Comparison of ENCODE assay signal across 7 mouse cellular contexts in genomic region chr2:181522811-181523210, GRCm38 (mm10). TPM values are rescaled to one million over a fixed set of nuclear protein-coding genes. Genes with fewer than 3 reads are reported as not detected.
A peak's percentile ranks its signal among the peaks of the same experiment; 100 is the strongest.
DNase-seq lines count a peak whose midpoint lies in the region; ATAC-seq and TF ChIP-seq lines count a peak whose summit lies in the region.

No protein-coding gene starts in this region.

- no peak for TF ChIP-seq POLR2A in CH12.LX (IDR thresholded peaks at IDR 0.05; ENCODE audit: low read depth, low read length)

- no peak overlapping the region for H3K27ac ChIP-seq in hindbrain, embryonic 14.5 days
- no peak overlapping the region for H3K27ac ChIP-seq in hindbrain, embryonic 13.5 days
- H3K27ac ChIP-seq in CH12.LX (ENCODE audit: insufficient read depth, low read depth) = no peak overlapping the region

- TF ChIP-seq EP300 in CH12.LX (IDR thresholded peaks at IDR 0.05; ENCODE audit: low read length) = no peak

- POLR2A ChIA-PET in Patski (lab: Charles Lee) = interaction anchor here (0.7 to 1.5 kb wide), 6 partner anchors 20 to 238 kb away, joined by 3 to 4 read pairs (median 4); no protein-coding TSS in a partner anchor

- H3K4me1 ChIP-seq in hindbrain, embryonic 14.5 days (replicated peaks; ENCODE audit: control insufficient read depth, insufficient read depth, low read length) = peaks cover 30% of the 10 kb centered on the region
- peaks cover 41% of the 10 kb centered on the region for H3K4me1 ChIP-seq in hindbrain, embryonic 13.5 days (replicated peaks)
- peaks cover 7 to 41% of the 10 kb centered on the region in 2 experiments; a peak in 3 of 4 replicates for H3K4me1 ChIP-seq in CH12.LX (ENCODE audit: control insufficient read depth in 1 of 2, insufficient read depth in 2 of 2)

- no peak for DNase-seq in hindbrain, embryonic 14.5 days (ENCODE audit: low spot score)
- peak; percentile 62 for DNase-seq in CH12.LX (ENCODE audit: extremely low read depth)
- DNase-seq in Patski (ENCODE audit: low read depth, low spot score) = no peak
- peak; percentile 36 for DNase-seq in heart, postnatal 4 days
- DNase-seq in frontal cortex, postnatal 10 days (ENCODE audit: low spot score in 2 of 2) = no peak

- H3K9me3 ChIP-seq in hindbrain, embryonic 14.5 days (ENCODE audit: control insufficient read depth, low read length) = no peaks in the 10 kb centered on the region
- no peaks in the 10 kb centered on the region for H3K9me3 ChIP-seq in hindbrain, embryonic 13.5 days
- H3K9me3 ChIP-seq in CH12.LX (replicated peaks; ENCODE audit: low read length) = no peaks in the 10 kb centered on the region

- in situ Hi-C loops in CH12.LX (cut with MboI; ENCODE audit: low pct_ligation_motif_present, low pct_unique_long_range_greater_than_20kb, low sequenced_read_pairs) (no loop called here), Patski (cut with MboI; ENCODE audit: low pct_unique_long_range_greater_than_20kb) (no loop called here)

- WGBS in hindbrain, embryonic 14.5 days = 72% methylated on average over 5 of the region's 5 CpGs
- WGBS in hindbrain, embryonic 13.5 days = 80% methylated on average over 5 of the region's 5 CpGs

- no peak overlapping the region for H3K9ac ChIP-seq in hindbrain, embryonic 14.5 days
- no peak overlapping the region for H3K9ac ChIP-seq in hindbrain, embryonic 13.5 days
- H3K9ac ChIP-seq in CH12.LX (ENCODE audit: insufficient read depth, low read depth) = no peak overlapping the region

- H3K36me3 ChIP-seq in hindbrain, embryonic 14.5 days (replicated peaks; ENCODE audit: control insufficient read depth, insufficient read depth) = peaks cover 6% of the 10 kb centered on the region
- peaks cover 3% of the 10 kb centered on the region; the same call in 1 of the 2 replicates for H3K36me3 ChIP-seq in hindbrain, embryonic 13.5 days
- H3K36me3 ChIP-seq in CH12.LX (replicated peaks in 1 of 2; ENCODE audit: control insufficient read depth in 1 of 2, insufficient read depth in 1 of 2, low read length in 1 of 2) = peaks cover 6 to 49% of the 10 kb centered on the region in 2 experiments

- TF ChIP-seq RAD21 in CH12.LX (IDR thresholded peaks at IDR 0.05; ENCODE audit: low read depth, low read length) = peak; percentile 16

- no peaks in the 10 kb centered on the region for H3K27me3 ChIP-seq in hindbrain, embryonic 14.5 days (ENCODE audit: control insufficient read depth, insufficient read depth, low read length)
- H3K27me3 ChIP-seq in hindbrain, embryonic 13.5 days = no peaks in the 10 kb centered on the region
- no peaks in the 10 kb centered on the region for H3K27me3 ChIP-seq in CH12.LX (replicated peaks)
- no peaks in the 10 kb centered on the region for H3K27me3 ChIP-seq in Patski

- CTCF ChIA-PET in Patski (lab: Charles Lee) = interaction anchor here (0.7 to 3.8 kb wide), 21 partner anchors 9 to 128 kb away, joined by 3 to 33 read pairs (median 5); partner anchors contain the start of genes Prpf6, Samd10 and Tpd52l2

- dilution Hi-C loops in CH12.LX (cut with MboI; ENCODE audit: extremely low pct_ligation_motif_present, extremely low pct_unique_long_range_greater_than_20kb, low sequenced_read_pairs) = no loop called here

- ATAC-seq in hindbrain, embryonic 14.5 days (ENCODE audit: low FRiP score) = no peak
- ATAC-seq in hindbrain, embryonic 13.5 days (ENCODE audit: low FRiP score) = no peak
- ATAC-seq in Patski = no peak
- peak; percentile 38 for ATAC-seq in megakaryocyte, adult 5-6 weeks (ENCODE audit: poor library complexity, severe bottlenecking)

- TF ChIP-seq CTCF in CH12.LX (conservative IDR thresholded peaks at IDR 0.05 in 1 of 2, IDR thresholded peaks at IDR 0.05 in 1 of 2; ENCODE audit: low read depth in 2 of 2, low read length in 2 of 2) = peak; percentile 63 to 96
- TF ChIP-seq CTCF in Patski (IDR thresholded peaks at IDR 0.05) = peak; percentile 90

- no peak overlapping the region for H3K4me3 ChIP-seq in hindbrain, embryonic 14.5 days (replicated peaks; ENCODE audit: low read length)
- H3K4me3 ChIP-seq in hindbrain, embryonic 13.5 days = no peak overlapping the region
- no peak overlapping the region for H3K4me3 ChIP-seq in CH12.LX (replicated peaks in 1 of 3; ENCODE audit: low read depth in 2 of 3, low read length in 2 of 3, poor library complexity in 1 of 3)

- H3K79me2 ChIP-seq in CH12.LX (replicated peaks; ENCODE audit: control insufficient read depth, extremely low read depth, insufficient read depth, poor library complexity, severe bottlenecking) = peaks cover 72% of the 10 kb centered on the region

- H3K4me2 ChIP-seq in hindbrain, embryonic 14.5 days (replicated peaks) = 0 out of 2 replicates have a peak overlapping the region, but pooled peaks have one; percentile 81
- no peak overlapping the region for H3K4me2 ChIP-seq in hindbrain, embryonic 13.5 days
- no peak overlapping the region; the same call in 1 of the 2 replicates for H3K4me2 ChIP-seq in CH12.LX (ENCODE audit: insufficient read depth, low read depth, poor library complexity, severe bottlenecking)

TF ChIP-seq in CH12.LX, 34 proteins besides CTCF, POLR2A, EP300 and RAD21:
- TF ChIP-seq SMC3 (IDR thresholded peaks at IDR 0.05; ENCODE audit: low read depth, low read length) (peak; percentile 50), JUN (IDR thresholded peaks at IDR 0.05; ENCODE audit: insufficient read depth, low read depth, low read length) (no peak), ZKSCAN1 (IDR thresholded peaks at IDR 0.05; ENCODE audit: borderline replicate concordance, low read depth, low read length) (no peak)
TF ChIP-seq in CH12.LX: peak in this region for 1.

RNA-seq across cellular contexts. Expression of gene Dnajc5, which starts 2.5 kb away (rescaled TPM):
- polyA plus RNA-seq in hindbrain, embryonic 14.5 days (2014; fragmentation: Nextera tagmentation; extraction: Ambion mirVana) = 234 and 264 TPM in 2 replicates
- 206 and 217 TPM in 2 replicates for polyA plus RNA-seq in hindbrain, embryonic 13.5 days (2015; fragmentation: Nextera tagmentation; extraction: Ambion mirVana)
- 54.5 and 57.6 TPM in 2 replicates for total RNA-seq in CH12.LX (2012; rRNA removed)
- total RNA-seq in CH12.LX (2014; rRNA removed) = 45.5 and 51.1 TPM in 2 replicates
- 54.6 and 62.7 TPM in 2 replicates for polyA plus RNA-seq in CH12.LX (2012; ENCODE audit: insufficient read length, low read depth)
- polyA plus RNA-seq in Patski (2021) = 110 TPM
- total RNA-seq in heart, postnatal 4 days (2021) = 100 to 1,000 TPM; 111 to 119 TPM
- 32.2 and 35.1 TPM in 2 replicates for total RNA-seq in megakaryocyte, adult 5-6 weeks (2015)
- 39.7 and 44.9 TPM in 2 replicates for total RNA-seq in megakaryocyte, adult 5-6 weeks (2017)

RNA-seq across cellular contexts. Expression of gene Tpd52l2, which starts 25.9 kb away (rescaled TPM):
- 105 and 109 TPM in 2 replicates for polyA plus RNA-seq in hindbrain, embryonic 14.5 days (2014; fragmentation: Nextera tagmentation; extraction: Ambion mirVana)
- 116 and 121 TPM in 2 replicates for polyA plus RNA-seq in hindbrain, embryonic 13.5 days (2015; fragmentation: Nextera tagmentation; extraction: Ambion mirVana)
- total RNA-seq in CH12.LX (2012; rRNA removed) = 80.7 and 90.4 TPM in 2 replicates
- 126 and 127 TPM in 2 replicates for total RNA-seq in CH12.LX (2014; rRNA removed)
- polyA plus RNA-seq in CH12.LX (2012; ENCODE audit: insufficient read length, low read depth) = 92.0 and 92.1 TPM in 2 replicates
- polyA plus RNA-seq in Patski (2021) = 179 TPM
- 10 to 100 TPM; 65.9 to 72.7 TPM for total RNA-seq in heart, postnatal 4 days (2021)
- 37.8 and 55.2 TPM in 2 replicates for total RNA-seq in megakaryocyte, adult 5-6 weeks (2015)
- 61.6 and 102 TPM in 2 replicates for total RNA-seq in megakaryocyte, adult 5-6 weeks (2017)

RNA-seq across cellular contexts. Expression of gene Abhd16b, which starts 29.8 kb away (rescaled TPM):
- polyA plus RNA-seq in hindbrain, embryonic 14.5 days (2014; fragmentation: Nextera tagmentation; extraction: Ambion mirVana) = not detected in 2 replicates
- 0.10 TPM in 1 of 2 replicates, not detected in the other for polyA plus RNA-seq in hindbrain, embryonic 13.5 days (2015; fragmentation: Nextera tagmentation; extraction: Ambion mirVana)
- 0.13 TPM in 1 of 2 replicates, not detected in the other for total RNA-seq in CH12.LX (2012; rRNA removed)
- total RNA-seq in CH12.LX (2014; rRNA removed) = not detected in 2 replicates
- 0.45 TPM in 1 of 2 replicates, not detected in the other for polyA plus RNA-seq in CH12.LX (2012; ENCODE audit: insufficient read length, low read depth)
- polyA plus RNA-seq in Patski (2021) = 1.0 TPM
- total RNA-seq in heart, postnatal 4 days (2021) = not detected
- not detected in 2 replicates for total RNA-seq in megakaryocyte, adult 5-6 weeks (2015)
- total RNA-seq in megakaryocyte, adult 5-6 weeks (2017) = not detected in 2 replicates

Comparison
In these comparisons a context has a peak if more than half of its experiments do, and no peak if none do; other contexts are left out.
1. DNase-seq: peak in CH12.LX (single experiment) and heart, postnatal 4 days (single experiment); none in hindbrain, embryonic 14.5 days (single experiment), Patski (single experiment) and frontal cortex, postnatal 10 days (0 of 2).